Mouse (Mus musculus) midbrain, embryonic 10.5 days (tissue): ENCODE measurements around the gene 4833439L19Rik. TPM values are rescaled to one million over a fixed set of nuclear protein-coding genes. Genes with fewer than 3 reads are reported as not detected.

Experiments
- DNase-seq: peaks from one replicate; pipeline ENCODE4 v3.0.0-alpha.2; 2017; ENCODE audit warnings: low spot score
- H3K27ac ChIP-seq: fragments of 300-500 bp; sonication (generic); replicated peaks from 2 replicates; pipeline ENCODE4 v1.5.1; 2016; ENCODE audit warnings: mild to moderate bottlenecking
- H3K27me3 ChIP-seq: fragments of 300-500 bp; sonication (generic); 2 replicates; pipeline ENCODE4 v1.6.1; 2016; ENCODE audit warnings: low read depth, mild to moderate bottlenecking; ENCODE audit not compliant: poor library complexity, severe bottlenecking
- H3K36me3 ChIP-seq: fragments of 300-500 bp; sonication (generic); 2 replicates; pipeline ENCODE4 v1.6.1; 2016; ENCODE audit warnings: mild to moderate bottlenecking, moderate library complexity
- H3K4me1 ChIP-seq: fragments of 300-500 bp; sonication (generic); 2 replicates; pipeline ENCODE4 v1.6.1; 2016
- H3K4me3 ChIP-seq: fragments of 300-500 bp; sonication (generic); 2 replicates; pipeline ENCODE4 v1.5.1; 2016; ENCODE audit warnings: mild to moderate bottlenecking, moderate library complexity
- H3K9me3 ChIP-seq: fragments of 300-500 bp; sonication (generic); replicated peaks from 2 replicates; pipeline ENCODE4 v1.6.1; 2016; ENCODE audit warnings: mild to moderate bottlenecking
- WGBS: fragments of 180-500 bp; shearing (Covaris S2); methylation state at CpG from one replicate; pipeline ENCODE4 v1.1.7; 2016; 5-methylcytosine and 5-hydroxymethylcytosine counted together
- polyA plus RNA-seq: library from polyadenylated mRNA; unstranded; fragments of >200 nt; fragmentation: Nextera tagmentation; extraction: Ambion mirVana; gene quantifications from 2 replicates; pipeline ENCODE4 v1.2.1, GENCODE M21; 2016

4833439L19Rik gene
- polyA plus RNA-seq, 1 experiment from 2014 or later: 215 TPM

DNA sequence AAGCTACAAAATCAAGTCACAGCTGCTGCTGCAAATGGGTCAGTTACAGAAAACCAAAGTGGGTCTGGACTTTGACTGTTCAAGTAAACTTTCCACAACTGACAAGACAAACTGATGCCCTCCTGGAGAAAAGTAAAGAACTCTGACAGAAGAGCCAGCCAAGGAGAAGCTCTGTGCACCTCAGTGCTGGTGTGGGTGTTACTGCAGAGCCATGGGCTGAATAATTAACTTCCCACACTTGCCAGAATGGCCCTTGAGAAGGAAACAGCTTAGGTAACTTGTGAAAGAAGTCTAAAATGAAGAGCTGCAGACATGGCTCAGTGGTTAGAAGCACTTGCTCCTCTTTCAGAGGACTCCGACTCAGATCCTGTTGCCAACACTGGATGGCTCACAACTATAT, 7.6 kb downstream of the 4833439L19Rik start:
- Histone ChIP-seq H3K4me3 (no peak overlapping the region), H3K9me3 (no peaks in the 10 kb centered on the region), H3K4me1 (no peaks in the 10 kb centered on the region), H3K36me3 (peaks cover 98% of the 10 kb centered on the region), H3K27ac (no peak overlapping the region), H3K27me3 (no peaks in the 10 kb centered on the region)
- DNase-seq: no peak
- WGBS: 89% methylated on average over 1 of the region's 1 CpGs

DNA sequence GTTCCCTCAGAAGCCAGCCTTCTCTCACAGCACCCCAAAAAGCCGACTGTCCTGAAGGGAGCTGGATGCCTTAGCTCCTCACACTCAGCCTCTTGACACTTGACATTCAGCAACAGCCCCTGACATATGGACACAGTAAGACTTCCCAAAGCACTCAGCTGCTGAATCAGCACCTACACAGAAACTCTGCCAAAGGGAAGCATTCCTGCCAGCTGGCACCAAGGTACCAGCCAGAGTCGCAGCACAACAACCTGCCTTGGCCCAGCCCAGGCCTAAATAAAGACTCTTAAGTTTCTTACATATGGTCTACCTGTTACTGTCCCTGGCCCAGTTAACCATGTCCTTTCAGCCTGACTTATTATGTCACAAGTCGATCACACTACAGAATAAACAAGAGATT, 8.4 kb downstream of the 4833439L19Rik start:
- Histone ChIP-seq H3K27me3 (no peaks in the 10 kb centered on the region), H3K9me3 (no peaks in the 10 kb centered on the region), H3K27ac (no peak overlapping the region), H3K4me1 (no peaks in the 10 kb centered on the region), H3K4me3 (no peak overlapping the region), H3K36me3 (peaks cover 98% of the 10 kb centered on the region)
- 92% methylated on average over 3 of the region's 3 CpGs for WGBS
- no peak for DNase-seq

DNA sequence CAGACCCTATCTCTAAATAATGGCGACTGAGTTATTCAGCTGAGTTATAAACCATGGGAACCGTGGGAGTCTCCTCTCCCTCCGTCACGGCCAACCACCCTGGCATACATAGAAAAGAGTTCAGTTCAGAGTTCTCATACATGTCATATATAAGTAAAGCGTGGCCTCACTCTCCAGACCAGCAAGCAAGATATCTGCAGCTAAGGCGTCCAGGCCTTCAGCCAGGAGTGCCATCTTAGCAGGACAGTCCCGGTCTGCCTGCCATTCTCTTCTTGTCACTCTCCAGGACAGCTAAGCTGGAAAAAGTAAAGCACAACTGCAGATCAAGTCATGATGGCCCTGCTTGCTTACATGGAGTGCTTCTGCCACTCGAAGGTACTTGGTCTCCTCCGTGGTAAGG, 9.1 kb downstream of the 4833439L19Rik start:
- Histone ChIP-seq H3K4me1 (no peaks in the 10 kb centered on the region), H3K27me3 (no peaks in the 10 kb centered on the region), H3K27ac (no peak overlapping the region), H3K4me3 (no peak overlapping the region), H3K9me3 (no peaks in the 10 kb centered on the region), H3K36me3 (peaks cover 98% of the 10 kb centered on the region)
- no peak for DNase-seq
- WGBS: 93% methylated on average over 9 of the region's 9 CpGs

- Histone ChIP-seq H3K27ac (no peak overlapping the region), H3K27me3 (no peaks in the 10 kb centered on the region), H3K4me1 (no peaks in the 10 kb centered on the region), H3K9me3 (no peaks in the 10 kb centered on the region), H3K4me3 (no peak overlapping the region), H3K36me3 (peaks cover 81% of the 10 kb centered on the region)
- 85% methylated on average over 7 of the region's 7 CpGs for WGBS
- no peak for DNase-seq
Measured at GRCm38 (mm10) chr13:54548036-54548435, 17.2 kb downstream of the 4833439L19Rik start.

- no peak overlapping the region for H3K4me3 ChIP-seq
- no peak overlapping the region for H3K27ac ChIP-seq
- no peaks in the 10 kb centered on the region for H3K27me3 ChIP-seq
- H3K9me3 ChIP-seq: no peaks in the 10 kb centered on the region
- DNase-seq: no peak
- peaks cover 78% of the 10 kb centered on the region for H3K36me3 ChIP-seq
- no peaks in the 10 kb centered on the region for H3K4me1 ChIP-seq
Measured at GRCm38 (mm10) chr13:54532134-54532533, 33.1 kb downstream of the 4833439L19Rik start.

- H3K9me3 ChIP-seq: no peaks in the 10 kb centered on the region
- no peak overlapping the region for H3K4me3 ChIP-seq
- peaks cover 78% of the 10 kb centered on the region for H3K36me3 ChIP-seq
- H3K27me3 ChIP-seq: no peaks in the 10 kb centered on the region
- no peaks in the 10 kb centered on the region for H3K4me1 ChIP-seq
- H3K27ac ChIP-seq: no peak overlapping the region
- DNase-seq: no peak
- 91% methylated on average over 6 of the region's 6 CpGs for WGBS
Measured at GRCm38 (mm10) chr13:54527140-54527539, 38.1 kb downstream of the 4833439L19Rik start.

DNA sequence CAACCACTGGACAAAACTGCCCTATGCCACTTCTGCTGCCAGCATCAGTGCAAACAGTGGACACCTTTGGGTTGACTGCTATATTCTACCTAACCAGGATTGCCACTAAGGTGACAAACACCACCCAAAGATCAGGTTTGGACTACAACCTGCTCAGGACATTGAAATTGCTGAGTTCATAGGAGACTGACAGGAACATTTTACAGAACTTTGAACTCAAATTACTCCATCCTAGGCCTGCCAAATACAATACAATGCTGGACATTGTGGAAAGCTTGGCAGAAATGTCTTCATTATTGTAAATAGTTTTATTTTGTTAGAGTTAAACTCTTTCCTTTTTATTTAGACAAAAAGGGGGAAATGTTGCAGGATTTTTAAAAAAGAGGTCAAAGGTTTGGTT, 44.1 kb downstream of the 4833439L19Rik start:
- H3K4me3 ChIP-seq: no peak overlapping the region
- DNase-seq: no peak
- no peaks in the 10 kb centered on the region for H3K9me3 ChIP-seq
- no peaks in the 10 kb centered on the region for H3K4me1 ChIP-seq
- H3K36me3 ChIP-seq: peaks cover 24% of the 10 kb centered on the region
- H3K27me3 ChIP-seq: no peaks in the 10 kb centered on the region
- no peak overlapping the region for H3K27ac ChIP-seq

DNA sequence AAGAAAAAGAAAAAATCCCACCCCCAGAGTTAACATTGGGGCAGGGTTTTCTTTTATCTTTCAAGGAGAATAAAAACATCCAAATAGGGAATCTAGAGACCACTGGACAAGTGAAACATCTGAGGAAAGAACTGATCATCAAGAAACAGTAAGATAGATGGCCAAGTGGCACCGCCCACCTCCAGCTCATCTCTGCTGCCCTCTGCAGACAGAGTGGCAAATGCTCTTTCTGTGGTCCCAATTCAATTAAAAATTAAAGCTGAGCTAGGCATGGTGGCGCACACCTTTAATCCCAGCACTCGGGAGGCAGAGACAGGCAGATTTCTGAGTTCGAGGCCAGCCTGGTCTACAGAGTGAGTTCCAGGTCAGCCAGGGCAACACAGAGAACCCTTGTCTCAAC, 45.0 kb downstream of the 4833439L19Rik start:
- Histone ChIP-seq H3K36me3 (peaks cover 24% of the 10 kb centered on the region), H3K27ac (no peak overlapping the region), H3K4me1 (no peaks in the 10 kb centered on the region), H3K4me3 (no peak overlapping the region), H3K9me3 (peaks cover 6% of the 10 kb centered on the region; the same call in 1 of the 2 replicates), H3K27me3 (no peaks in the 10 kb centered on the region)
- 94% methylated on average over 4 of the region's 4 CpGs for WGBS
- no peak for DNase-seq

- 91% methylated on average over 1 of the region's 1 CpGs for WGBS
- H3K4me3 ChIP-seq: no peak overlapping the region
- DNase-seq: no peak
- H3K27ac ChIP-seq: no peak overlapping the region
- peaks cover 22% of the 10 kb centered on the region for H3K27me3 ChIP-seq
- H3K4me1 ChIP-seq: peaks cover 23% of the 10 kb centered on the region
- H3K36me3 ChIP-seq: peaks cover 5% of the 10 kb centered on the region
- H3K9me3 ChIP-seq: no peaks in the 10 kb centered on the region
Measured at GRCm38 (mm10) chr13:54505920-54506319, 59.3 kb downstream of the 4833439L19Rik start.

GRCm38 (mm10) chr13:54504611-54505260, 60.5 kb downstream of the 4833439L19Rik start:
- DNase-seq: no peak
- peaks cover 22% of the 10 kb centered on the region for H3K27me3 ChIP-seq
- no peaks in the 10 kb centered on the region for H3K9me3 ChIP-seq
- peaks cover 23% of the 10 kb centered on the region for H3K4me1 ChIP-seq
- 46% methylated on average over 7 of the region's 7 CpGs for WGBS
- H3K27ac ChIP-seq: peak overlapping the region; percentile 91
- peak overlapping the region; percentile 75 for H3K4me3 ChIP-seq
- peaks cover 5% of the 10 kb centered on the region for H3K36me3 ChIP-seq

- H3K27me3 ChIP-seq: peaks cover 22% of the 10 kb centered on the region
- peaks cover 23% of the 10 kb centered on the region for H3K4me1 ChIP-seq
- DNase-seq: peak; percentile 88
- no peaks in the 10 kb centered on the region for H3K9me3 ChIP-seq
- H3K4me3 ChIP-seq: peak within 1 kb of the TSS; percentile 75
- peaks cover 5% of the 10 kb centered on the region for H3K36me3 ChIP-seq
- peak within 1 kb of the TSS; percentile 91 for H3K27ac ChIP-seq
- under 1% methylated on average over 105 of the region's 105 CpGs for WGBS
Measured at GRCm38 (mm10) chr13:54503604-54504521, 61.4 kb downstream of the 4833439L19Rik start, which contains the start of gene Simc1. Simc1 (plus strand) TSS chr13:54503779.

- no peak for DNase-seq
- Histone ChIP-seq H3K9me3 (no peaks in the 10 kb centered on the region), H3K27ac (peak overlapping the region; percentile 91), H3K4me3 (peak overlapping the region; percentile 75), H3K36me3 (peaks cover 5% of the 10 kb centered on the region), H3K4me1 (peaks cover 23% of the 10 kb centered on the region), H3K27me3 (peaks cover 22% of the 10 kb centered on the region)
- 1% methylated on average over 14 of the region's 14 CpGs for WGBS
Measured at GRCm38 (mm10) chr13:54503278-54503603, 62.0 kb downstream of the 4833439L19Rik start.
